In genomic region chr11:119306762-119307657, GRCm38 (mm10) we compare ENCODE assay signal across 15 mouse cellular contexts. TPM values are rescaled to one million over a fixed set of nuclear protein-coding genes. Genes with fewer than 3 reads are reported as not detected.
DNase-seq lines count a peak whose midpoint lies in the region; ATAC-seq and TF ChIP-seq lines count a peak whose summit lies in the region.
"Had no signal": no experiment of that assay in that cellular context is flagged by ENCODE, and none has a peak within 500 bp of the region (broad histone marks: within the 10 kb centered on the region; RNA-seq: fewer than 3 reads in every experiment).

No protein-coding gene starts in this region.

- no peak for TF ChIP-seq EP300 in heart, postnatal 0 days (IDR thresholded peaks at IDR 0.05; ENCODE audit: low read depth)
- TF ChIP-seq EP300 in stomach, postnatal 0 days (optimal IDR thresholded peaks at IDR 0.05): no peak

- ATAC-seq in embryonic facial prominence, embryonic 13.5 days (ENCODE audit: insufficient number of reproducible peaks, insufficient read depth, low FRiP score, low TSS enrichment, low read depth): no peak
- ATAC-seq in heart, postnatal 0 days (ENCODE audit: insufficient read depth, low read depth): peak; percentile 22
- ATAC-seq in lung, embryonic 16.5 days (ENCODE audit: low read depth): peak; percentile 27; the same call in 1 of the 2 replicates
- ATAC-seq in stomach, postnatal 0 days (ENCODE audit: low FRiP score, low TSS enrichment): no peak
- ATAC-seq: forebrain, embryonic 16.5 days; inflammation-experienced regulatory T-cells, adult 6 months had no signal

- TF ChIP-seq CTCF in heart, postnatal 0 days (IDR thresholded peaks at IDR 0.05; ENCODE audit: low read depth): no peak
- TF ChIP-seq CTCF in stomach, postnatal 0 days (IDR thresholded peaks at IDR 0.05; ENCODE audit: low read depth): peak; percentile 10; the same call in 1 of the 2 replicates

- peaks cover 36% of the 10 kb centered on the region for H3K27me3 ChIP-seq in embryonic facial prominence, embryonic 13.5 days
- peaks cover 57% of the 10 kb centered on the region for H3K27me3 ChIP-seq in embryonic facial prominence, embryonic 10.5 days (replicated peaks; ENCODE audit: low read depth, poor library complexity, severe bottlenecking)
- H3K27me3 ChIP-seq in heart, postnatal 0 days (ENCODE audit: control insufficient read depth, insufficient read depth, low read length): no peaks in the 10 kb centered on the region
- no peaks in the 10 kb centered on the region; the same call in 1 of the 2 replicates for H3K27me3 ChIP-seq in lung, embryonic 16.5 days (ENCODE audit: control insufficient read depth, insufficient read depth, low read depth, low read length)
- H3K27me3 ChIP-seq in stomach, postnatal 0 days (ENCODE audit: control insufficient read depth, insufficient read depth, low read length): no peaks in the 10 kb centered on the region

- H3K27ac ChIP-seq in embryonic facial prominence, embryonic 13.5 days: no peak overlapping the region
- no peak overlapping the region for H3K27ac ChIP-seq in embryonic facial prominence, embryonic 10.5 days (replicated peaks)
- peak overlapping the region; percentile 76 for H3K27ac ChIP-seq in heart, postnatal 0 days (ENCODE audit: low read depth)
- no peak overlapping the region for H3K27ac ChIP-seq in lung, embryonic 16.5 days (ENCODE audit: low read length)
- 0 out of 2 replicates have a peak overlapping the region, but pooled peaks have one; percentile 14 for H3K27ac ChIP-seq in stomach, postnatal 0 days (replicated peaks)
- H3K27ac ChIP-seq: embryonic facial prominence, embryonic 12.5 days had no signal

- no peak overlapping the region for H3K9ac ChIP-seq in embryonic facial prominence, embryonic 13.5 days
- no peak overlapping the region for H3K9ac ChIP-seq in heart, postnatal 0 days (replicated peaks; ENCODE audit: low read depth, low read length)
- H3K9ac ChIP-seq in lung, embryonic 16.5 days (ENCODE audit: low read length): no peak overlapping the region
- H3K9ac ChIP-seq in stomach, postnatal 0 days (ENCODE audit: low read length): no peak overlapping the region
- H3K9ac ChIP-seq: embryonic facial prominence, embryonic 12.5 days had no signal

- no peak for DNase-seq in embryonic facial prominence, embryonic 10.5 days (ENCODE audit: low spot score)
- peak; percentile 21 for DNase-seq in heart, postnatal 0 days (ENCODE audit: low spot score)
- DNase-seq in heart, adult 18-20 months: no peak
- DNase-seq in lung, postnatal 36 days: no peak
- no peak for DNase-seq in stomach, postnatal 0 days (ENCODE audit: low spot score)
- no peak for DNase-seq in left cerebral cortex, postnatal 25 days (ENCODE audit: low spot score in 2 of 2)
- DNase-seq: adrenal gland, adult 2 months; cerebellum, postnatal 14 days; layer of hippocampus, postnatal 36 days; lung, adult 2 months had no signal

- H3K4me3 ChIP-seq in embryonic facial prominence, embryonic 13.5 days: no peak overlapping the region
- no peak overlapping the region for H3K4me3 ChIP-seq in embryonic facial prominence, embryonic 10.5 days
- H3K4me3 ChIP-seq in heart, postnatal 0 days (ENCODE audit: low read depth, low read length): no peak overlapping the region
- H3K4me3 ChIP-seq in lung, embryonic 16.5 days (ENCODE audit: low read length): no peak overlapping the region
- H3K4me3 ChIP-seq in stomach, postnatal 0 days (ENCODE audit: low read depth, low read length): no peak overlapping the region
- H3K4me3 ChIP-seq: embryonic facial prominence, embryonic 12.5 days had no signal

- intact Hi-C loops in left cerebral cortex, postnatal 25 days (cut with DNase I): loop anchor here (5.0 to 10.0 kb wide), 3 partner anchors 55 to 598 kb away; no protein-coding TSS in a partner anchor

- WGBS in embryonic facial prominence, embryonic 13.5 days: 52% methylated on average over 13 of the region's 13 CpGs
- 65% methylated on average over 13 of the region's 13 CpGs for WGBS in embryonic facial prominence, embryonic 10.5 days
- WGBS in heart, postnatal 0 days: 38% methylated on average over 13 of the region's 13 CpGs
- 43% methylated on average over 13 of the region's 13 CpGs for WGBS in lung, embryonic 16.5 days
- WGBS in stomach, postnatal 0 days: 47% methylated on average over 13 of the region's 13 CpGs

- peaks cover 17% of the 10 kb centered on the region for H3K4me1 ChIP-seq in embryonic facial prominence, embryonic 13.5 days
- H3K4me1 ChIP-seq in embryonic facial prominence, embryonic 10.5 days: peaks cover 21% of the 10 kb centered on the region
- H3K4me1 ChIP-seq in heart, postnatal 0 days (ENCODE audit: control insufficient read depth, insufficient read depth): peaks cover 16% of the 10 kb centered on the region; the same call in 1 of the 2 replicates
- no peaks in the 10 kb centered on the region for H3K4me1 ChIP-seq in lung, embryonic 16.5 days (replicated peaks; ENCODE audit: control insufficient read depth, insufficient read depth, low read length)
- H3K4me1 ChIP-seq in stomach, postnatal 0 days (replicated peaks; ENCODE audit: control insufficient read depth, insufficient read depth): no peaks in the 10 kb centered on the region

- H3K36me3 ChIP-seq in embryonic facial prominence, embryonic 13.5 days: no peaks in the 10 kb centered on the region
- H3K36me3 ChIP-seq in embryonic facial prominence, embryonic 10.5 days (replicated peaks): no peaks in the 10 kb centered on the region
- no peaks in the 10 kb centered on the region for H3K36me3 ChIP-seq in heart, postnatal 0 days (replicated peaks; ENCODE audit: control insufficient read depth, insufficient read depth, low read length)
- H3K36me3 ChIP-seq in lung, embryonic 16.5 days (ENCODE audit: control insufficient read depth, insufficient read depth, low read length): no peaks in the 10 kb centered on the region
- no peaks in the 10 kb centered on the region for H3K36me3 ChIP-seq in stomach, postnatal 0 days (ENCODE audit: control insufficient read depth, insufficient read depth, low read length)
- H3K36me3 ChIP-seq: embryonic facial prominence, embryonic 12.5 days had no signal

- H3K9me3 ChIP-seq in embryonic facial prominence, embryonic 13.5 days: no peaks in the 10 kb centered on the region
- H3K9me3 ChIP-seq in embryonic facial prominence, embryonic 10.5 days: no peaks in the 10 kb centered on the region
- H3K9me3 ChIP-seq in heart, postnatal 0 days (replicated peaks; ENCODE audit: control insufficient read depth, low read length): no peaks in the 10 kb centered on the region
- H3K9me3 ChIP-seq in lung, embryonic 16.5 days (ENCODE audit: control insufficient read depth, low read length): no peaks in the 10 kb centered on the region
- no peaks in the 10 kb centered on the region for H3K9me3 ChIP-seq in stomach, postnatal 0 days (ENCODE audit: control insufficient read depth, low read length)
- H3K9me3 ChIP-seq: embryonic facial prominence, embryonic 12.5 days had no signal

- peak overlapping the region; percentile 11; the same call in 1 of the 2 replicates for H3K4me2 ChIP-seq in embryonic facial prominence, embryonic 13.5 days
- H3K4me2 ChIP-seq in heart, postnatal 0 days (ENCODE audit: low read depth, low read length): no peak overlapping the region
- no peak overlapping the region for H3K4me2 ChIP-seq in lung, embryonic 16.5 days (ENCODE audit: low read depth, low read length)
- no peak overlapping the region for H3K4me2 ChIP-seq in stomach, postnatal 0 days (replicated peaks; ENCODE audit: low read depth)
- H3K4me2 ChIP-seq: embryonic facial prominence, embryonic 12.5 days had no signal

RNA-seq across cellular contexts. Expression of gene Card14, which starts 0.6 kb away (rescaled TPM):
- 1.1 and 1.2 TPM in 2 replicates for polyA plus RNA-seq in embryonic facial prominence, embryonic 13.5 days (2015; fragmentation: Nextera tagmentation; extraction: Ambion mirVana)
- polyA plus RNA-seq in embryonic facial prominence, embryonic 10.5 days (2016; fragmentation: Nextera tagmentation; extraction: Ambion mirVana): 0.05 TPM in 1 of 2 replicates, not detected in the other
- total RNA-seq in heart, postnatal 0 days (2014; rRNA removed; ENCODE audit: low replicate concordance): 0.66 and 1.2 TPM in 2 replicates
- polyA plus RNA-seq in heart, postnatal 0 days (2015; fragmentation: Nextera tagmentation; extraction: Ambion mirVana): 0.41 and 0.48 TPM in 2 replicates
- not detected for total RNA-seq in heart, adult 18-20 months (2021)
- 0.05 TPM in 1 of 2 replicates, not detected in the other for polyA plus RNA-seq in lung, embryonic 16.5 days (2015; fragmentation: Nextera tagmentation; extraction: Ambion mirVana)
- 1.8 and 1.9 TPM in 2 replicates for polyA plus RNA-seq in stomach, postnatal 0 days (2015; fragmentation: Nextera tagmentation; extraction: Ambion mirVana)
- under 1 TPM; 0.14 to 0.18 TPM for total RNA-seq in left cerebral cortex, postnatal 25 days (2021)
- polyA plus RNA-seq: inflammation-experienced regulatory T-cells, adult 6 months had no signal

RNA-seq across cellular contexts. Expression of gene Eif4a3, which starts 7.1 kb away (rescaled TPM):
- polyA plus RNA-seq in embryonic facial prominence, embryonic 13.5 days (2015; fragmentation: Nextera tagmentation; extraction: Ambion mirVana): 339 and 385 TPM in 2 replicates
- 465 and 504 TPM in 2 replicates for polyA plus RNA-seq in embryonic facial prominence, embryonic 10.5 days (2016; fragmentation: Nextera tagmentation; extraction: Ambion mirVana)
- total RNA-seq in heart, postnatal 0 days (2014; rRNA removed; ENCODE audit: low replicate concordance): 156 and 157 TPM in 2 replicates
- polyA plus RNA-seq in heart, postnatal 0 days (2015; fragmentation: Nextera tagmentation; extraction: Ambion mirVana): 197 and 212 TPM in 2 replicates
- total RNA-seq in heart, adult 18-20 months (2021): 10 to 100 TPM; 62.5 to 71.7 TPM
- polyA plus RNA-seq in lung, embryonic 16.5 days (2015; fragmentation: Nextera tagmentation; extraction: Ambion mirVana): 330 and 339 TPM in 2 replicates
- polyA plus RNA-seq in stomach, postnatal 0 days (2015; fragmentation: Nextera tagmentation; extraction: Ambion mirVana): 183 and 197 TPM in 2 replicates
- 10 to 100 TPM; 72.1 to 79.0 TPM for total RNA-seq in left cerebral cortex, postnatal 25 days (2021)

RNA-seq across cellular contexts. Expression of gene Gaa, which starts 39.3 kb away (rescaled TPM):
- 58.5 and 61.0 TPM in 2 replicates for polyA plus RNA-seq in embryonic facial prominence, embryonic 13.5 days (2015; fragmentation: Nextera tagmentation; extraction: Ambion mirVana)
- polyA plus RNA-seq in embryonic facial prominence, embryonic 10.5 days (2016; fragmentation: Nextera tagmentation; extraction: Ambion mirVana): 30.8 TPM in 2 replicates
- total RNA-seq in heart, postnatal 0 days (2014; rRNA removed; ENCODE audit: low replicate concordance): 91.1 and 158 TPM in 2 replicates
- 51.8 and 56.3 TPM in 2 replicates for polyA plus RNA-seq in heart, postnatal 0 days (2015; fragmentation: Nextera tagmentation; extraction: Ambion mirVana)
- total RNA-seq in heart, adult 18-20 months (2021): 100 to 1,000 TPM in 1 of 2 experiments, 10 to 100 TPM in 1; 91.3 to 110 TPM
- polyA plus RNA-seq in lung, embryonic 16.5 days (2015; fragmentation: Nextera tagmentation; extraction: Ambion mirVana): 77.7 and 78.1 TPM in 2 replicates
- polyA plus RNA-seq in stomach, postnatal 0 days (2015; fragmentation: Nextera tagmentation; extraction: Ambion mirVana): 30.8 and 35.5 TPM in 2 replicates
- 100 to 1,000 TPM; 232 to 233 TPM for total RNA-seq in left cerebral cortex, postnatal 25 days (2021)

RNA-seq across cellular contexts. Expression of gene Sgsh, which starts 48.3 kb away (rescaled TPM):
- polyA plus RNA-seq in embryonic facial prominence, embryonic 13.5 days (2015; fragmentation: Nextera tagmentation; extraction: Ambion mirVana): 5.9 and 6.2 TPM in 2 replicates
- 5.4 and 5.5 TPM in 2 replicates for polyA plus RNA-seq in embryonic facial prominence, embryonic 10.5 days (2016; fragmentation: Nextera tagmentation; extraction: Ambion mirVana)
- 3.1 and 14.8 TPM in 2 replicates for total RNA-seq in heart, postnatal 0 days (2014; rRNA removed; ENCODE audit: low replicate concordance)
- polyA plus RNA-seq in heart, postnatal 0 days (2015; fragmentation: Nextera tagmentation; extraction: Ambion mirVana): 4.7 and 6.5 TPM in 2 replicates
- 1 to 10 TPM; 4.8 to 5.6 TPM for total RNA-seq in heart, adult 18-20 months (2021)
- 6.7 and 8.4 TPM in 2 replicates for polyA plus RNA-seq in lung, embryonic 16.5 days (2015; fragmentation: Nextera tagmentation; extraction: Ambion mirVana)
- polyA plus RNA-seq in stomach, postnatal 0 days (2015; fragmentation: Nextera tagmentation; extraction: Ambion mirVana): 6.7 and 7.7 TPM in 2 replicates
- 1 to 10 TPM; 3.9 to 4.4 TPM for total RNA-seq in left cerebral cortex, postnatal 25 days (2021)

RNA-seq across cellular contexts. Expression of gene Slc26a11, which starts 48.3 kb away (rescaled TPM):
- polyA plus RNA-seq in embryonic facial prominence, embryonic 13.5 days (2015; fragmentation: Nextera tagmentation; extraction: Ambion mirVana): 11.0 and 11.9 TPM in 2 replicates
- 7.6 and 8.2 TPM in 2 replicates for polyA plus RNA-seq in embryonic facial prominence, embryonic 10.5 days (2016; fragmentation: Nextera tagmentation; extraction: Ambion mirVana)
- 4.0 and 4.4 TPM in 2 replicates for total RNA-seq in heart, postnatal 0 days (2014; rRNA removed; ENCODE audit: low replicate concordance)
- 5.2 and 7.0 TPM in 2 replicates for polyA plus RNA-seq in heart, postnatal 0 days (2015; fragmentation: Nextera tagmentation; extraction: Ambion mirVana)
- 1 to 10 TPM; 3.1 TPM for total RNA-seq in heart, adult 18-20 months (2021)
- 12.4 and 12.6 TPM in 2 replicates for polyA plus RNA-seq in lung, embryonic 16.5 days (2015; fragmentation: Nextera tagmentation; extraction: Ambion mirVana)
- 3.6 and 4.7 TPM in 2 replicates for polyA plus RNA-seq in stomach, postnatal 0 days (2015; fragmentation: Nextera tagmentation; extraction: Ambion mirVana)
- 1 to 10 TPM; 4.5 TPM for total RNA-seq in left cerebral cortex, postnatal 25 days (2021)

Comparison
In these comparisons a context has a peak if more than half of its experiments do, and no peak if none do; other contexts are left out.
1. ATAC-seq: peak in heart, postnatal 0 days (single experiment) and lung, embryonic 16.5 days (single experiment); none in embryonic facial prominence, embryonic 13.5 days (single experiment) and stomach, postnatal 0 days (single experiment).
2. H3K27ac ChIP-seq: peak in heart, postnatal 0 days (single experiment) and stomach, postnatal 0 days (single experiment); none in embryonic facial prominence, embryonic 13.5 days (single experiment), embryonic facial prominence, embryonic 10.5 days (single experiment) and lung, embryonic 16.5 days (single experiment).